Mouse (Mus musculus): ENCODE results near the gene Prmt6.

The Prmt6 gene

DNA sequence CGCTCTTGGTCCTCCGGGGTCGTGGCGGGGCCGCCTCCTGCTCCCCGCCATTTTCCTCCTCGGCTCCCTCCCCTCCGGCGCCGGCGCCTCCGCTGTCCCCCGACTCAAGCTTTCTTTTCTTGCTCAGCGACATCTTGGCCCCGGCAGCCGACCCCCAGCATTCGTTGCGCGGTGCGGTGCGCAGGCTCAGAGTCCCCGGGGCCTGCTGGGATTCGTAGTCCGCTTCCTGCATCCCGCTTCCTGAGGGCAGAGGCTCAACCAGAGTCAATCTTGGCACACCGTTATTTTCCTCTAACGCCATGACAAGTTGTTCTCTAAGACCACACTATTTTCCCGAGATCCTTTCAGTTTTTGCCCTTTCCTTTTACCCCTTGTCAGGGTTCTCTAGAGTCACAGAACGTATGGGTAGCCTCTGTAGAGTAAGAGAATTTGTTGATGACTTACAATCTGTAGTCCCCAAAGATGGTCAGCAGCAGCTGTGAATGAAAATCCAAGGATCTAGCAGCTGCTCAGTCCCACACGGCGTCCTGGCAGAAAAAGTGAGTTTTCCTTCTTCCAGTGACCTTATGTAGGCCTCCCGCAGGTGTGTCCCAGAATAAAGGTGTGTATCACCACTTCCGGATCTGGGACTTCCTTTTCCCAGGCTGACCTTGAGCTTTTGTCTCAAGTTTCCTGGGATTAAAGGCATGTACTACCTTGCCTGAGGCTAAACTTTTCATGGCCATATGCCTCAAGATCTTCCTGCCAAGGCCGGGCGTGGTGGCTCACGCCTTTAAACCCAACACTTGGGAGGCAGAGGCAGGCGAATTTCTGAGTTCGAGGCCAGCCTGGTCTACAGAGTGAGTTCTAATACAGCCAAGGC is at the start of gene Prmt6:
Gene Prmt6, minus strand, starts transcription at position 160 of the 862 bp plus-strand sequence.
- DNase-seq (ENCODE audit: low spot score) = peak; percentile 92

DNA sequence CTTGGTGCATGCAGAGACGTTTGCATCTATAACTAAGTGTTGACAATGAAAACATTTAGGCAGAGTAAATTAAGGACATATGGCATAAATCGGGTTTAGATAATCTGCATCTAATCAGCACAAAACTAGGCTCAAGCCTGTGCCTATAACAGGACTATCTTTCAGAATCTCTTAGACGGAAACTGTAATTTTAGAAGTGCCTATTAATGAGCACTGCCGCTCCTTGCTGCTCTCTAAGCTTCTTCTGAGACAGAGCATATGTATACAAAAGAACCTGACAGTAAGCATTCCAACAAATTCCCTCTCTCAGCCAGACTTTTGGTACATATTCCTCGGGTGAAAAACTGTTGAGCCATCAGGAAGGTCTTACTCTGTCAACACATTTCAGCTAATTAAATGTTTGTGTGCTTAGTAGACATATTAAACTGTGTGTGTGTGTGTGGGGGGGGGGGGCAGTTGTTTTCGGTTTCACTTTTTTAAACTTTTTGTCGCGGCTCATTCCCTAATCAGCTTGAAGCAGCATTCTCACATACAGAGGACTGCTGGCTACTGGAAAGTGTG is 39.8 kb upstream of the Prmt6 start:
- DNase-seq (ENCODE audit: low spot score) = no peak

DNA sequence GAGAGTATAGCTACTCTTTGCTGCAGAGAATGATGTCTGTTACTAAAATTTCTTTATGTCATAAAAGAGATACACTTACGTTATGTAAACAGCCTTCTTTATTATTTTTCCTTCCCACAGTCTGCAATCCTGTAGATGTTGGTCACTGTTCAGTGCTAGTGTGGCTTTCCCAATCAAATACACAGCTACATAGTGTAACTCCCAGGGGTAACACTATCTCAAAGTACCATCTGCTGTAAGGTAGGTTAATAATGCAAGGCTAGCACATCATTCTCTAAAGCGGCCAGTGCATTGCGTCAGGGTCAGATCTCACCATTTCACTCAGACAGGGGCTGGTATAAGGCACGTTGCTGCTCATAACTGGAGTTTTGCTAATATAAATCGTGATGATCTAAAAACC is 31.9 kb upstream of the Prmt6 start:
- DNase-seq (ENCODE audit: low spot score) = no peak

DNA sequence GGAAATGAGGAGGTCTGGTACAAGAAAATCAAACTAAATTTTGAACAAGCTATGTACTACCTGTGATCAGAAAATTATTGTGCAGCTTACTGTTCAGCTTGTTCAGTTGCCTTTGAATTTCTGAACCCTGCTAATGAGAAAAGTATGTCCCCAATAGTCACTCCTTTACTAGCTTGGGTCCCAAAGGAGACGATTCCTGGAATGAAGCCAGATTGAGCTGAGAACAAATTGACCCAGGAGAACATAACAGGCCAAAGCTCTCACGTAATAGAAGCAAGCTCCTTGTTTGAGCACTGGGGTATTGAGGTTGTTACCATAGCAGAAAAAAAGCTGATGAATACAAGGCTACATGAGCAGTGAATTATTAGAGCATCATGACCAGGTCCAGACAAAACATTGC is 17.0 kb upstream of the Prmt6 start:
- DNase-seq (ENCODE audit: low spot score) = no peak

DNA sequence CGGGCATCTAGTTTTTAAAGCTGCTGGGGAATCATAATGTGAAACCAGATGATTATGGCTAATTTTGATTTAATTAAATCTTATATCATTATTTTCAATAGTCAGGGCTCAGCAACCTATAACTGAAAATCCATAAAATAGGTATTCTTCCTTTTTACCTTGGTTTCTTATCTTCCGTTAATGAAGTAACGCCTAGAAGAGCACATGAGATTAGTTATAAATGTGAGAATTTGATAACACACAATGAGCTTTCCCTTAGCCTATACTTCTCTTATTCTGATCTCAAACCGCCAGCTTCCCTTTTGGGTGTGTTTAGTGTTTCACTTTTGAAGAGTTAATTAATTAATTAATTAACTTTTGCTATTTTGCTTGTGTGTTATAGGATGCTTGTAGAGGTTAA is 2.3 kb upstream of the Prmt6 start:
- no peak for DNase-seq (ENCODE audit: low spot score)

DNA sequence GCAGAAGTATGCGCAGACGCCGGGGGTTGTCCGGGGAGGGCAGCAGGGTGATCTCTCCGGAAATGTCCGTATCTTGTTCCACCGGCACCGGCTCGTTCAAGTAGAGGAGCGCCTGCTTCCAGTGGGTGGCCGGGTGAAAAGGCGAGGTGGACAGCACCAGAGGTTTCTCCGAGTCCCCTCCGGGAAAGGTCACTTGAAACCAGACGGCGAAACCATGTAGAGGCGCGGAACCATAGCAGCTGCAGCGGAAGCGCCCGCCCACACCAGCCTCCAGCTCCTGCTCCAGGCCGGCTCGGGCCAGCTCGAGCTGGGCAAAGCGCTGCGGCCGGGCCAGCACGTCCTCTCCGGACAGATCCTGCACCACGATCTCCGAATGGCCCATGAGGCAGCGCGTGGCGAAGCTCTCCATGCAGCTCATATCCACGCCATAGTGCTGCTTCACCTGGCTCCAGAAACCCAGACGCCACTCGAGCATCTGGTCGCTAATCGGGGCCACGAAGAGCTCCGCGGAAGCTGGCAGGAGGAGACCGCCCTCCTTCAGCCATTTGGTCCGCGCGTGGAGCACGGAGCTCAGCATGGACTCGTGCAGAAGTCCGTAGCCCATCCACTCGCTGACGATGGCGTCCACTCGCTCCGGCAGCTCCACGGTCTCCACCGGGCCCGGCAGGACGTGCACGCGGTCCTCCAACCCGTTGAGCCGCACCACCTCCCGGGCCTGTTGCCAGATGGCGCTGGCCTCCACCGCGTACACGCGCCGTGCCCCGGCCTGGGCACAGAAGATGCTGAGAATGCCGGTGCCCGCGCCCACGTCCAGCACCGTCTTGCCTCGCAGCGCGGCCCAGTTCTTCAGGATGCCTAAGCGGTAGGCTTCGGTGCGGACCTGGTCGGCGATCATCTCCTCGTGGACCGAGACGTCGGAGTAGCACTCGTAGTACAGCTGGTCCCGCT is 633 bp downstream of the Prmt6 start:
- DNase-seq (ENCODE audit: low spot score) = peak; percentile 65

DNA sequence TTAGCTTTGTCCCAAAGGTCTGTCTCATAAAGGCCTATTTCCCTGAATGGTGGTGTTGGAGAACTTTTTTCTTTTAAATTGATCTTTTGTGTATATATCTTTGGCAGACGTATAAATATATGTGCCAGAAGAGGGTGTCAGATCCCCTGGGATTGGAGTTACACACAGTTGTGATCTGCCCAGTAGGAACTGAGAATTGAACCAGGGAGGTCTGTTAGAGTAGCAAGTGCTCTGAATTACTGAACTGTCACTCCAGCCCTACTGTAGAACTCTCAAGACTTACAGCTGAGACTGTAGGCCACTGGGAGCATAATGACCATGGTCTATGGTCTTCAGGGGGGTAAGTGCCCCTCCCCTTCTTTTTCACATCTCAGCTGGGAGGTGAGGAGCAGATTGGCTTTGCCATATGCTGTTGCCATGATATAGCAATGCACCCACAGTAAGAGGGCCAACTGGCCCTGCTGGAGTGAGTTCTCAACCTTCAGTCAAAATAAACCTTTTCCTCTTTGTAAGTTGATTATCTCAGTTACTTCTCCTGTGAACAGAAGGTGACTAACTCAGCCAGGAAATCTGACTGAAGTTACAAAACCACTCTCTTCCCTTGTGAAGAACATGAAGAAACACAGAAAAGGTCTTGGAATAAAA is 13.9 kb downstream of the Prmt6 start:
- DNase-seq (ENCODE audit: low spot score) = no peak

Data from layer of hippocampus, adult 11-12 months (tissue).